Mouse (Mus musculus) cortical plate, adult 2 months (tissue): ENCODE measurements around the gene 2810459M11Rik.

Experiments
- CTCF ChIP-seq: fragments of 200-500 bp; IDR thresholded peaks from 2 replicates; pipeline ENCODE4 v1.5.1; 2011; ENCODE audit warnings: mild to moderate bottlenecking, control low read depth, low read length; ENCODE audit not compliant: insufficient read depth; ENCODE audit errors: extremely low read depth
- POLR2A ChIP-seq: fragments of 200-500 bp; IDR thresholded peaks from 2 replicates; pipeline ENCODE4 v1.6.1; 2011; ENCODE audit warnings: mild to moderate bottlenecking, low read length, control low read depth; ENCODE audit not compliant: insufficient read depth; ENCODE audit errors: extremely low read depth

GRCm38 (mm10) chr1:86048744-86049143 lies 3.1 kb downstream of the 2810459M11Rik start:
- TF ChIP-seq POLR2A (no peak), CTCF (no peak)
